Mouse (Mus musculus): Measurements from ENCODE around the gene Zfp956.
"Not testable (repeated sequence)": the region's sequence is repeated elsewhere in the genome, so short reads cannot be mapped to it uniquely, and the experiment has no call there.

The Zfp956 gene

DNA sequence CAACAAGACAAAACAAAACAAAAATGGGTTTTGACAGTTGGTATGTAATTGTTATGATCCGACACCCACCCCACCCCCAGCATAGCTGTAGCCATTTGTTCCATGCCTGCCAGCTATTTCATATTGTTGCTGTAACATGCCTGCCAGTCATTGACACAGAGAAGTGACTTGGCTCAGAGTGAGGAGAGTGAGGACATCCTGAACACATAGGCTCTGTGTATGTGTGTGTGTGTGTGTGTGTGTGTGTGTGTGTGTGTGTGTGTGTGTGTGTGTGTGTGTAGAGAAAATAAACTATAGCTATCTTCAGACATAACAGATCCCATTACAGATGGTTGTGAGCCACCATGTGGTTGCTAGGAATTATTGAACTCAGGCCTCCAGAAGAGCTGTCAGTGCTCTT, 15.0 kb downstream of the Zfp956 start:
- not testable (repeated sequence) for DNase-seq (ENCODE audit: low spot score in 2 of 2)

GRCm38 (mm10) chr6:47974599-47974998, 21.4 kb downstream of the Zfp956 start:
- DNase-seq (ENCODE audit: low spot score in 2 of 2) = no peak

GRCm38 (mm10) chr6:47978897-47979368, 25.7 kb downstream of the Zfp956 start:
- DNase-seq (ENCODE audit: low spot score in 2 of 2) = peak; percentile 45 to 57

GRCm38 (mm10) chr6:47983936-47984335, 30.7 kb downstream of the Zfp956 start:
- DNase-seq (ENCODE audit: low spot score in 2 of 2) = no peak

DNA sequence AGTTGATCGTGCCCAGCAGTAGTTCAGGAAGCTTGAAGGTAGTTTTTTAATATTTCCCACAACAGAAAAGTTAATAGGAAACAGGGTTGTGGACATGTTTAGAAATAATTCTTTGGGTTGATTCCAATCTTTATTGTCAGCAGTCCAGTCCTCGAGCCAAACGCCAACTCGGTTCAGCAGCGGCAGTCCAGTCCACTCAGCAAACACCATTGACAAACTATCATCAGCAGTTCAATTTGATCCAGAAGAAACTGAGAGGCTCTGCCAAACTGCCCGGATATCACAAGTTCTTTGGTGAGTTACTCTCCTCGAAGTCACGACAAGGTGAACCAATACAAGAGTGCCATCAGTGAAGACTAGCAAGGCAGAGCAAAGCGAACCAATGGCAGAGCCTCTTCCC, 42.5 kb downstream of the Zfp956 start:
- DNase-seq (ENCODE audit: low spot score in 2 of 2) = no peak

DNA sequence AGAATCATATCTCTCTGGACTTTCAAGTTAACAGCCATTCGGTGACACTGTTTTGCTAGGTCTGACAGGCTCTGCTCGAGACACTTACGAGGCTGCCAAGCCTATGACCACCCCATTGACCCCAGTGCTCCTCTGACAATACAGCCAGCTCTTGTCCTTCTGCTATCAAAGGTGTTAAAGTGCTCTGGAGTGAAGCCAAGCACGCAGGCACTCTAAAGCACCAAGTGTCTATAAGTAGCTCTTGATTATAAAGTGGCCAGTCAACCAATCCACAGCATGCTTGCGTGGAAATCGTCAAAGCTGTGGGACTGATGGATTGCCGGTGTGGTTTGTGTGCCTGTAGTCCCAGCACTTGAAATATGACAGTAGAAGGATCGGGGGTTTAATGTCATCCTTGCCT, 57.5 kb downstream of the Zfp956 start:
- DNase-seq (ENCODE audit: low spot score in 2 of 2) = no peak

All from spleen, postnatal 14 days (tissue).